Mouse (Mus musculus): ENCODE data around the gene Tnfsf15. TPM values are rescaled to one million over a fixed set of nuclear protein-coding genes. Genes with fewer than 3 reads are reported as not detected.

The Tnfsf15 gene
- polyA plus RNA-seq, 1 experiment from 2014 or later, result 0.05 TPM

- Histone ChIP-seq H3K4me3 (ENCODE audit: low read length) (no peak overlapping the region), H3K9me3 (replicated peaks; ENCODE audit: control insufficient read depth, low read length) (no peaks in the 10 kb centered on the region), H3K36me3 (ENCODE audit: control insufficient read depth, insufficient read depth) (no peaks in the 10 kb centered on the region), H3K4me1 (ENCODE audit: control insufficient read depth, insufficient read depth, low read length) (no peaks in the 10 kb centered on the region), H3K9ac (ENCODE audit: low read length) (no peak overlapping the region), H3K27me3 (ENCODE audit: control insufficient read depth, insufficient read depth, low read length) (no peaks in the 10 kb centered on the region; the same call in 1 of the 2 replicates), H3K27ac (ENCODE audit: low read length) (no peak overlapping the region), H3K4me2 (ENCODE audit: low read depth, low read length) (no peak overlapping the region)
- no peak for ATAC-seq (replicated peaks; ENCODE audit: extremely low read depth, insufficient read depth, low FRiP score)
- 74% methylated on average over 3 of the region's 3 CpGs for WGBS
These were observed 24.2 kb upstream of the Tnfsf15 start for GRCm38 (mm10) chr4:63769161-63769560.

GRCm38 (mm10) chr4:63765050-63765449 is 20.1 kb upstream of the Tnfsf15 start:
- Histone ChIP-seq H3K9me3 (replicated peaks; ENCODE audit: control insufficient read depth, low read length) (no peaks in the 10 kb centered on the region), H3K4me1 (ENCODE audit: control insufficient read depth, insufficient read depth, low read length) (no peaks in the 10 kb centered on the region), H3K4me3 (ENCODE audit: low read length) (no peak overlapping the region), H3K36me3 (ENCODE audit: control insufficient read depth, insufficient read depth) (no peaks in the 10 kb centered on the region), H3K9ac (ENCODE audit: low read length) (no peak overlapping the region), H3K27me3 (ENCODE audit: control insufficient read depth, insufficient read depth, low read length) (no peaks in the 10 kb centered on the region; the same call in 1 of the 2 replicates), H3K27ac (ENCODE audit: low read length) (no peak overlapping the region), H3K4me2 (ENCODE audit: low read depth, low read length) (no peak overlapping the region)
- ATAC-seq (replicated peaks; ENCODE audit: extremely low read depth, insufficient read depth, low FRiP score), result no peak
- 76% methylated on average over 2 of the region's 2 CpGs for WGBS

- no peaks in the 10 kb centered on the region for H3K4me1 ChIP-seq (ENCODE audit: control insufficient read depth, insufficient read depth, low read length)
- no peaks in the 10 kb centered on the region; the same call in 1 of the 2 replicates for H3K27me3 ChIP-seq (ENCODE audit: control insufficient read depth, insufficient read depth, low read length)
- no peak overlapping the region for H3K4me3 ChIP-seq (ENCODE audit: low read length)
- H3K4me2 ChIP-seq (ENCODE audit: low read depth, low read length), result no peak overlapping the region
- no peak overlapping the region for H3K27ac ChIP-seq (ENCODE audit: low read length)
- ATAC-seq (replicated peaks; ENCODE audit: extremely low read depth, insufficient read depth, low FRiP score), result no peak
- no peaks in the 10 kb centered on the region for H3K36me3 ChIP-seq (ENCODE audit: control insufficient read depth, insufficient read depth)
- H3K9ac ChIP-seq (ENCODE audit: low read length), result no peak overlapping the region
- H3K9me3 ChIP-seq (replicated peaks; ENCODE audit: control insufficient read depth, low read length), result no peaks in the 10 kb centered on the region
- WGBS, result 91% methylated on average over 3 of the region's 3 CpGs
These were observed 15.0 kb upstream of the Tnfsf15 start for GRCm38 (mm10) chr4:63759931-63760330.

GRCm38 (mm10) chr4:63757527-63758154 is 12.7 kb upstream of the Tnfsf15 start:
- H3K27ac ChIP-seq (ENCODE audit: low read length), result no peak overlapping the region
- no peak overlapping the region for H3K4me3 ChIP-seq (ENCODE audit: low read length)
- H3K4me2 ChIP-seq (ENCODE audit: low read depth, low read length), result no peak overlapping the region
- H3K4me1 ChIP-seq (ENCODE audit: control insufficient read depth, insufficient read depth, low read length), result peaks cover 3% of the 10 kb centered on the region; the same call in 1 of the 2 replicates
- ATAC-seq (replicated peaks; ENCODE audit: extremely low read depth, insufficient read depth, low FRiP score), result no peak
- no peaks in the 10 kb centered on the region for H3K36me3 ChIP-seq (ENCODE audit: control insufficient read depth, insufficient read depth)
- no peaks in the 10 kb centered on the region; the same call in 1 of the 2 replicates for H3K27me3 ChIP-seq (ENCODE audit: control insufficient read depth, insufficient read depth, low read length)
- no peaks in the 10 kb centered on the region for H3K9me3 ChIP-seq (replicated peaks; ENCODE audit: control insufficient read depth, low read length)
- 76% methylated on average over 6 of the region's 6 CpGs for WGBS
- no peak overlapping the region for H3K9ac ChIP-seq (ENCODE audit: low read length)

GRCm38 (mm10) chr4:63756072-63756471 is 11.2 kb upstream of the Tnfsf15 start:
- WGBS, result 75% methylated on average over 2 of the region's 2 CpGs
- no peak overlapping the region for H3K4me3 ChIP-seq (ENCODE audit: low read length)

GRCm38 (mm10) chr4:63754467-63755020 is 9.6 kb upstream of the Tnfsf15 start:
- Histone ChIP-seq H3K9ac (ENCODE audit: low read length) (no peak overlapping the region), H3K4me1 (ENCODE audit: control insufficient read depth, insufficient read depth, low read length) (peaks cover 4% of the 10 kb centered on the region; the same call in 1 of the 2 replicates), H3K27me3 (ENCODE audit: control insufficient read depth, insufficient read depth, low read length) (peaks cover 5% of the 10 kb centered on the region), H3K36me3 (ENCODE audit: control insufficient read depth, insufficient read depth) (no peaks in the 10 kb centered on the region), H3K27ac (ENCODE audit: low read length) (no peak overlapping the region), H3K4me2 (ENCODE audit: low read depth, low read length) (no peak overlapping the region), H3K4me3 (ENCODE audit: low read length) (no peak overlapping the region), H3K9me3 (replicated peaks; ENCODE audit: control insufficient read depth, low read length) (no peaks in the 10 kb centered on the region)
- 85% methylated on average over 9 of the region's 9 CpGs for WGBS
- ATAC-seq (replicated peaks; ENCODE audit: extremely low read depth, insufficient read depth, low FRiP score), result no peak

More at GRCm38 (mm10) chr4:63756072-63756471, 11.2 kb upstream of the Tnfsf15 start:
- no peak overlapping the region for H3K9ac ChIP-seq (ENCODE audit: low read length)
- H3K4me2 ChIP-seq (ENCODE audit: low read depth, low read length), result no peak overlapping the region
- no peaks in the 10 kb centered on the region for H3K9me3 ChIP-seq (replicated peaks; ENCODE audit: control insufficient read depth, low read length)
- no peak for ATAC-seq (replicated peaks; ENCODE audit: extremely low read depth, insufficient read depth, low FRiP score)
- H3K27me3 ChIP-seq (ENCODE audit: control insufficient read depth, insufficient read depth, low read length), result peaks cover 5% of the 10 kb centered on the region
- H3K36me3 ChIP-seq (ENCODE audit: control insufficient read depth, insufficient read depth), result no peaks in the 10 kb centered on the region
- no peak overlapping the region for H3K27ac ChIP-seq (ENCODE audit: low read length)
- peaks cover 4% of the 10 kb centered on the region; the same call in 1 of the 2 replicates for H3K4me1 ChIP-seq (ENCODE audit: control insufficient read depth, insufficient read depth, low read length)

- H3K27me3 ChIP-seq (ENCODE audit: control insufficient read depth, insufficient read depth, low read length), result peaks cover 8% of the 10 kb centered on the region
- no peak; the same call in 1 of the 2 replicates for ATAC-seq (replicated peaks; ENCODE audit: extremely low read depth, insufficient read depth, low FRiP score)
These were observed 8.9 kb upstream of the Tnfsf15 start for GRCm38 (mm10) chr4:63753855-63754254.

GRCm38 (mm10) chr4:63752687-63753523 is 8.0 kb upstream of the Tnfsf15 start:
- peak; percentile 69 for ATAC-seq (replicated peaks; ENCODE audit: extremely low read depth, insufficient read depth, low FRiP score)
- no peak overlapping the region for H3K27ac ChIP-seq (ENCODE audit: low read length)
- 35% methylated on average over 16 of the region's 16 CpGs for WGBS

More at GRCm38 (mm10) chr4:63753855-63754254, 8.9 kb upstream of the Tnfsf15 start:
- Histone ChIP-seq H3K4me2 (ENCODE audit: low read depth, low read length) (no peak overlapping the region), H3K4me1 (ENCODE audit: control insufficient read depth, insufficient read depth, low read length) (peaks cover 4% of the 10 kb centered on the region; the same call in 1 of the 2 replicates), H3K27ac (ENCODE audit: low read length) (no peak overlapping the region), H3K36me3 (ENCODE audit: control insufficient read depth, insufficient read depth) (no peaks in the 10 kb centered on the region), H3K9ac (ENCODE audit: low read length) (no peak overlapping the region), H3K9me3 (replicated peaks; ENCODE audit: control insufficient read depth, low read length) (no peaks in the 10 kb centered on the region), H3K4me3 (ENCODE audit: low read length) (no peak overlapping the region)
- 78% methylated on average over 2 of the region's 2 CpGs for WGBS

More at GRCm38 (mm10) chr4:63752687-63753523, 8.0 kb upstream of the Tnfsf15 start:
- Histone ChIP-seq H3K4me2 (ENCODE audit: low read depth, low read length) (peak overlapping the region; percentile 20; the same call in 1 of the 2 replicates), H3K27me3 (ENCODE audit: control insufficient read depth, insufficient read depth, low read length) (peaks cover 11% of the 10 kb centered on the region), H3K9ac (ENCODE audit: low read length) (no peak overlapping the region), H3K36me3 (ENCODE audit: control insufficient read depth, insufficient read depth) (no peaks in the 10 kb centered on the region), H3K4me3 (ENCODE audit: low read length) (no peak overlapping the region), H3K4me1 (ENCODE audit: control insufficient read depth, insufficient read depth, low read length) (peaks cover 4% of the 10 kb centered on the region; the same call in 1 of the 2 replicates), H3K9me3 (replicated peaks; ENCODE audit: control insufficient read depth, low read length) (no peaks in the 10 kb centered on the region)

Measured in heart, embryonic 16.5 days (tissue).